Mouse (Mus musculus): ENCODE data around the gene Aatf. TPM values are rescaled to one million over a fixed set of nuclear protein-coding genes. Genes with fewer than 3 reads are reported as not detected.

Gene Aatf
- polyA plus RNA-seq, 1 experiment from 2014 or later, result 51.1 TPM

- Histone ChIP-seq H3K27me3 (ENCODE audit: control insufficient read depth, insufficient read depth, low read length) (no peaks in the 10 kb centered on the region), H3K9me3 (ENCODE audit: control insufficient read depth, low read length) (no peaks in the 10 kb centered on the region), H3K4me2 (ENCODE audit: low read depth, severe bottlenecking) (no peak overlapping the region), H3K36me3 (ENCODE audit: control insufficient read depth, insufficient read depth, low read length) (0 out of 2 replicates have a peak, but pooled peaks cover 2% of the 10 kb centered on the region), H3K27ac (replicated peaks; ENCODE audit: low read depth, low read length) (no peak overlapping the region), H3K9ac (ENCODE audit: low read length) (no peak overlapping the region), H3K4me1 (ENCODE audit: control insufficient read depth, insufficient read depth, low read length) (no peaks in the 10 kb centered on the region), H3K4me3 (ENCODE audit: low read depth, low read length) (no peak overlapping the region)
- WGBS, result 91% methylated on average over 6 of the region's 6 CpGs
- ATAC-seq (ENCODE audit: insufficient number of reproducible peaks, low FRiP score, low TSS enrichment, low read depth) (no peak), DNase-seq (ENCODE audit: low spot score) (no peak)
Observed at GRCm38 (mm10) chr11:84383891-84384290, 129.4 kb downstream of the Aatf start.

- DNase-seq (ENCODE audit: low spot score) (no peak), ATAC-seq (ENCODE audit: insufficient number of reproducible peaks, low FRiP score, low TSS enrichment, low read depth) (no peak)
- 93% methylated on average over 13 of the region's 13 CpGs for WGBS
- H3K9me3 ChIP-seq (ENCODE audit: control insufficient read depth, low read length), result no peaks in the 10 kb centered on the region
- H3K27ac ChIP-seq (replicated peaks; ENCODE audit: low read depth, low read length), result no peak overlapping the region
- no peak overlapping the region for H3K4me3 ChIP-seq (ENCODE audit: low read depth, low read length)
- no peak overlapping the region for H3K9ac ChIP-seq (ENCODE audit: low read length)
- H3K36me3 ChIP-seq (ENCODE audit: control insufficient read depth, insufficient read depth, low read length), result 0 out of 2 replicates have a peak, but pooled peaks cover 2% of the 10 kb centered on the region
- H3K4me1 ChIP-seq (ENCODE audit: control insufficient read depth, insufficient read depth, low read length), result no peaks in the 10 kb centered on the region
- H3K4me2 ChIP-seq (ENCODE audit: low read depth, severe bottlenecking), result no peak overlapping the region
- no peaks in the 10 kb centered on the region for H3K27me3 ChIP-seq (ENCODE audit: control insufficient read depth, insufficient read depth, low read length)
Observed at GRCm38 (mm10) chr11:84382450-84382849, 130.9 kb downstream of the Aatf start.

GRCm38 (mm10) chr11:84376510-84377365, 136.6 kb downstream of the Aatf start:
- no peaks in the 10 kb centered on the region for H3K36me3 ChIP-seq (ENCODE audit: control insufficient read depth, insufficient read depth, low read length)
- H3K4me1 ChIP-seq (ENCODE audit: control insufficient read depth, insufficient read depth, low read length), result no peaks in the 10 kb centered on the region
- no peaks in the 10 kb centered on the region for H3K27me3 ChIP-seq (ENCODE audit: control insufficient read depth, insufficient read depth, low read length)
- ATAC-seq (ENCODE audit: insufficient number of reproducible peaks, low FRiP score, low TSS enrichment, low read depth) (no peak), DNase-seq (ENCODE audit: low spot score) (no peak)
- H3K27ac ChIP-seq (replicated peaks; ENCODE audit: low read depth, low read length), result no peak overlapping the region
- WGBS, result 92% methylated on average over 13 of the region's 13 CpGs
- no peak overlapping the region for H3K4me3 ChIP-seq (ENCODE audit: low read depth, low read length)
- no peak overlapping the region for H3K4me2 ChIP-seq (ENCODE audit: low read depth, severe bottlenecking)
- H3K9me3 ChIP-seq (ENCODE audit: control insufficient read depth, low read length), result no peaks in the 10 kb centered on the region
- H3K9ac ChIP-seq (ENCODE audit: low read length), result no peak overlapping the region

GRCm38 (mm10) chr11:84375951-84376496, 137.3 kb downstream of the Aatf start:
- H3K9me3 ChIP-seq (ENCODE audit: control insufficient read depth, low read length), result no peaks in the 10 kb centered on the region
- H3K4me3 ChIP-seq (ENCODE audit: low read depth, low read length), result no peak overlapping the region
- H3K4me2 ChIP-seq (ENCODE audit: low read depth, severe bottlenecking), result no peak overlapping the region
- DNase-seq (ENCODE audit: low spot score) (no peak), ATAC-seq (ENCODE audit: insufficient number of reproducible peaks, low FRiP score, low TSS enrichment, low read depth) (no peak)
- no peaks in the 10 kb centered on the region for H3K27me3 ChIP-seq (ENCODE audit: control insufficient read depth, insufficient read depth, low read length)
- 81% methylated on average over 3 of the region's 3 CpGs for WGBS
- no peak overlapping the region for H3K27ac ChIP-seq (replicated peaks; ENCODE audit: low read depth, low read length)
- no peaks in the 10 kb centered on the region for H3K36me3 ChIP-seq (ENCODE audit: control insufficient read depth, insufficient read depth, low read length)
- H3K4me1 ChIP-seq (ENCODE audit: control insufficient read depth, insufficient read depth, low read length), result no peaks in the 10 kb centered on the region
- H3K9ac ChIP-seq (ENCODE audit: low read length), result no peak overlapping the region

GRCm38 (mm10) chr11:84373122-84373521, 140.2 kb downstream of the Aatf start:
- H3K4me2 ChIP-seq (ENCODE audit: low read depth, severe bottlenecking), result no peak overlapping the region
- DNase-seq (ENCODE audit: low spot score) (no peak), ATAC-seq (ENCODE audit: insufficient number of reproducible peaks, low FRiP score, low TSS enrichment, low read depth) (no peak)
- no peak overlapping the region for H3K4me3 ChIP-seq (ENCODE audit: low read depth, low read length)
- H3K27ac ChIP-seq (replicated peaks; ENCODE audit: low read depth, low read length), result no peak overlapping the region
- H3K9ac ChIP-seq (ENCODE audit: low read length), result no peak overlapping the region
- 91% methylated on average over 4 of the region's 4 CpGs for WGBS
- no peaks in the 10 kb centered on the region for H3K9me3 ChIP-seq (ENCODE audit: control insufficient read depth, low read length)
- no peaks in the 10 kb centered on the region for H3K27me3 ChIP-seq (ENCODE audit: control insufficient read depth, insufficient read depth, low read length)
- H3K36me3 ChIP-seq (ENCODE audit: control insufficient read depth, insufficient read depth, low read length), result no peaks in the 10 kb centered on the region
- H3K4me1 ChIP-seq (ENCODE audit: control insufficient read depth, insufficient read depth, low read length), result no peaks in the 10 kb centered on the region

Other genes with a start within 250 kb of the Aatf start
- gene Lhx1, start 12.0 kb upstream of the Aatf start, polyA plus RNA-seq (2014; fragmentation: Nextera tagmentation; extraction: Ambion mirVana), result 0.36 and 0.60 TPM in 2 replicates

All from limb, embryonic 11.5 days (tissue).